Mouse (Mus musculus): ENCODE data around the gene Tfe3. TPM values are rescaled to one million over a fixed set of nuclear protein-coding genes. Genes with fewer than 3 reads are reported as not detected.
A peak's percentile ranks its signal among the peaks of the same experiment; 100 is the strongest.

The Tfe3 gene
- polyA plus RNA-seq, 1 experiment = 81.6 TPM

- H3K36me3 ChIP-seq (ENCODE audit: control insufficient read depth, insufficient read depth, low read length, poor library complexity, severe bottlenecking) = no peaks in the 10 kb centered on the region; the same call in 1 of the 2 replicates
- no peaks in the 10 kb centered on the region for H3K27me3 ChIP-seq (ENCODE audit: control insufficient read depth, insufficient read depth, low read length, poor library complexity, severe bottlenecking)
- H3K4me1 ChIP-seq (ENCODE audit: control insufficient read depth, insufficient read depth, low read length) = peaks cover under 1% of the 10 kb centered on the region
- peak overlapping the region; percentile 100 for H3K4me3 ChIP-seq (ENCODE audit: low read depth, low read length)
- peak overlapping the region; percentile 98 for H3K27ac ChIP-seq (ENCODE audit: insufficient read depth, low read length)
- no peak for TF ChIP-seq POLR2A (IDR thresholded peaks at IDR 0.05; ENCODE audit: insufficient read depth, low read length)
- TF ChIP-seq EP300 (IDR thresholded peaks at IDR 0.05; ENCODE audit: insufficient read depth, low read depth, low read length) = no peak
- TF ChIP-seq CTCF (IDR thresholded peaks at IDR 0.05; ENCODE audit: low read depth, low read length) = no peak
- H3K9ac ChIP-seq (ENCODE audit: low read depth, poor library complexity, severe bottlenecking) = peak overlapping the region; percentile 85
- H3K9me3 ChIP-seq (replicated peaks; ENCODE audit: control insufficient read depth, insufficient read depth, low read length, poor library complexity, severe bottlenecking) = no peaks in the 10 kb centered on the region
Observed at GRCm38 (mm10) chrX:7722691-7723090, 39.7 kb upstream of the Tfe3 start.

DNA sequence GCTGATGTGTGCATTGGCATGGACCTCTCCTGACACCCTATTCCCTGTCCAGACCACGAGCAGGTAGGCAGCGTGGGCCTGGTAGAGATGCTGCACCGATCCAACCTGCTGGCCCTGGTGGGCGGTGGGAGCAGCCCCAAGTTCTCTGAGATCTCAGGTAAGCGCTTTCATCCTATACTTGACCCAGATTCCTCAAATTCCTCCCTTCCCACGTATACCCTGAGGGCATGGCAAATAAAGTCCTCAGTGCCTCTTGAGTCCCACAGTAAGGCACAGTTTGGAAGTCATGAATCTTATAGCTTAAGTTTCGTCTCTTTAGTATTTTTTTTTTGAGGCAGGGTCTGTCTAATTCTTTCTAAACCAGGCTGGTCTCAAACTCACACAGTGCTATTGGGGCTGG, 38.2 kb upstream of the Tfe3 start:
- Histone ChIP-seq H3K4me3 (ENCODE audit: low read depth, low read length) (no peak overlapping the region), H3K9ac (ENCODE audit: low read depth, poor library complexity, severe bottlenecking) (no peak overlapping the region), H3K27me3 (ENCODE audit: control insufficient read depth, insufficient read depth, low read length, poor library complexity, severe bottlenecking) (no peaks in the 10 kb centered on the region), H3K27ac (ENCODE audit: insufficient read depth, low read length) (peak overlapping the region; percentile 98; the same call in 1 of the 2 replicates), H3K36me3 (ENCODE audit: control insufficient read depth, insufficient read depth, low read length, poor library complexity, severe bottlenecking) (no peaks in the 10 kb centered on the region; the same call in 1 of the 2 replicates), H3K9me3 (replicated peaks; ENCODE audit: control insufficient read depth, insufficient read depth, low read length, poor library complexity, severe bottlenecking) (no peaks in the 10 kb centered on the region), H3K4me1 (ENCODE audit: control insufficient read depth, insufficient read depth, low read length) (peaks cover 2% of the 10 kb centered on the region)
- TF ChIP-seq POLR2A (IDR thresholded peaks at IDR 0.05; ENCODE audit: insufficient read depth, low read length) (no peak), EP300 (IDR thresholded peaks at IDR 0.05; ENCODE audit: insufficient read depth, low read depth, low read length) (no peak), CTCF (IDR thresholded peaks at IDR 0.05; ENCODE audit: low read depth, low read length) (no peak)

GRCm38 (mm10) chrX:7725841-7726240, 36.5 kb upstream of the Tfe3 start:
- Histone ChIP-seq H3K36me3 (ENCODE audit: control insufficient read depth, insufficient read depth, low read length, poor library complexity, severe bottlenecking) (no peaks in the 10 kb centered on the region; the same call in 1 of the 2 replicates), H3K9me3 (replicated peaks; ENCODE audit: control insufficient read depth, insufficient read depth, low read length, poor library complexity, severe bottlenecking) (no peaks in the 10 kb centered on the region), H3K27ac (ENCODE audit: insufficient read depth, low read length) (no peak overlapping the region; the same call in 1 of the 2 replicates), H3K4me3 (ENCODE audit: low read depth, low read length) (0 out of 2 replicates have a peak overlapping the region, but pooled peaks have one; percentile 25), H3K27me3 (ENCODE audit: control insufficient read depth, insufficient read depth, low read length, poor library complexity, severe bottlenecking) (no peaks in the 10 kb centered on the region), H3K9ac (ENCODE audit: low read depth, poor library complexity, severe bottlenecking) (no peak overlapping the region), H3K4me1 (ENCODE audit: control insufficient read depth, insufficient read depth, low read length) (peaks cover 2% of the 10 kb centered on the region)
- TF ChIP-seq CTCF (IDR thresholded peaks at IDR 0.05; ENCODE audit: low read depth, low read length) (no peak), EP300 (IDR thresholded peaks at IDR 0.05; ENCODE audit: insufficient read depth, low read depth, low read length) (no peak), POLR2A (IDR thresholded peaks at IDR 0.05; ENCODE audit: insufficient read depth, low read length) (no peak)

GRCm38 (mm10) chrX:7727176-7727575, 35.2 kb upstream of the Tfe3 start:
- H3K4me1 ChIP-seq (ENCODE audit: control insufficient read depth, insufficient read depth, low read length) = peaks cover 2% of the 10 kb centered on the region
- TF ChIP-seq CTCF (IDR thresholded peaks at IDR 0.05; ENCODE audit: low read depth, low read length) = no peak
- TF ChIP-seq EP300 (IDR thresholded peaks at IDR 0.05; ENCODE audit: insufficient read depth, low read depth, low read length) = no peak
- TF ChIP-seq POLR2A (IDR thresholded peaks at IDR 0.05; ENCODE audit: insufficient read depth, low read length) = no peak
- no peaks in the 10 kb centered on the region for H3K27me3 ChIP-seq (ENCODE audit: control insufficient read depth, insufficient read depth, low read length, poor library complexity, severe bottlenecking)
- no peaks in the 10 kb centered on the region for H3K9me3 ChIP-seq (replicated peaks; ENCODE audit: control insufficient read depth, insufficient read depth, low read length, poor library complexity, severe bottlenecking)
- no peaks in the 10 kb centered on the region; the same call in 1 of the 2 replicates for H3K36me3 ChIP-seq (ENCODE audit: control insufficient read depth, insufficient read depth, low read length, poor library complexity, severe bottlenecking)
- no peak overlapping the region for H3K9ac ChIP-seq (ENCODE audit: low read depth, poor library complexity, severe bottlenecking)
- peak overlapping the region; percentile 20; the same call in 1 of the 2 replicates for H3K27ac ChIP-seq (ENCODE audit: insufficient read depth, low read length)
- H3K4me3 ChIP-seq (ENCODE audit: low read depth, low read length) = no peak overlapping the region

DNA sequence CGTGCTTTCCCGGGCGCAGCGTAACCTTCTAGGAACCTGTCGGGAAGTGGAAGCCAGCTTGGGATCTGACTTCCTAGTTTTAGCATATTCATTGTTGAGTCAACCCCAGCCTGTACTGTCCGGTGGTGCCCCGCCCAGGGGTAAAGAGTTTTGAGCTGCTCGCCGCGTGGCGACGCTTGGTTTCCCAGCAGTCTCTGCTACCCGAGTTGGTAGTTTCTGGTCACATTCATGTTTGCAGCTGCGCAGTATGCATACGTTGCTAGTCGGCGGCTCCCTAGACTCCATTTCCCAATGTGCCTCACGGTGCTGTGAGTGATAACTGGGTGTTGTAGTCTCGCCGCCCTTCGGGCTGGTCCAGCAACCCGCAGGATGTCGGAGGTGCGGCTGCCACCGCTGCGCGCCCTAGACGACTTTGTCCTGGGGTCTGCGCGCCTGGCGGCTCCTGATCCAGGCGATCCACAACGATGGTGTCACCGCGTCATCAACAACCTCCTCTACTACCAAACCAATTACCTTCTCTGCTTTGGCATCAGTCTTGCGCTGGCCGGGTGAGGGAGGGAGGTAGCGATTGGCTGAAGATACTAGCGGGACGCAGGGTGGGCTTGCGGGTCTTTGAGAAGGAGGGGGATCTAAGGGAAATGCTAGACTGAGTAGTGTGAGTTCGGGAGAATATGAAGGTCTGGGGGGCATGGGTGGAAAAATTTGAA, 34.0 kb upstream of the Tfe3 start, which contains the start of gene Praf2:
Gene Praf2 (plus strand): TSS at position 225 of the 707 bp plus-strand sequence.
- Histone ChIP-seq H3K9ac (ENCODE audit: low read depth, poor library complexity, severe bottlenecking) (peak within 1 kb of the TSS; percentile 62), H3K36me3 (ENCODE audit: control insufficient read depth, insufficient read depth, low read length, poor library complexity, severe bottlenecking) (no peaks in the 10 kb centered on the region; the same call in 1 of the 2 replicates), H3K9me3 (replicated peaks; ENCODE audit: control insufficient read depth, insufficient read depth, low read length, poor library complexity, severe bottlenecking) (no peaks in the 10 kb centered on the region), H3K4me3 (ENCODE audit: low read depth, low read length) (peak within 1 kb of the TSS; percentile 92), H3K27me3 (ENCODE audit: control insufficient read depth, insufficient read depth, low read length, poor library complexity, severe bottlenecking) (no peaks in the 10 kb centered on the region), H3K27ac (ENCODE audit: insufficient read depth, low read length) (peak within 1 kb of the TSS; percentile 89), H3K4me1 (ENCODE audit: control insufficient read depth, insufficient read depth, low read length) (peaks cover 2% of the 10 kb centered on the region)
- no peak for TF ChIP-seq POLR2A (IDR thresholded peaks at IDR 0.05; ENCODE audit: insufficient read depth, low read length)

- Histone ChIP-seq H3K27ac (ENCODE audit: insufficient read depth, low read length) (peak overlapping the region; percentile 59; the same call in 1 of the 2 replicates), H3K4me3 (ENCODE audit: low read depth, low read length) (peak overlapping the region; percentile 92), H3K9me3 (replicated peaks; ENCODE audit: control insufficient read depth, insufficient read depth, low read length, poor library complexity, severe bottlenecking) (no peaks in the 10 kb centered on the region), H3K36me3 (ENCODE audit: control insufficient read depth, insufficient read depth, low read length, poor library complexity, severe bottlenecking) (no peaks in the 10 kb centered on the region; the same call in 1 of the 2 replicates), H3K4me1 (ENCODE audit: control insufficient read depth, insufficient read depth, low read length) (peaks cover 2% of the 10 kb centered on the region), H3K27me3 (ENCODE audit: control insufficient read depth, insufficient read depth, low read length, poor library complexity, severe bottlenecking) (no peaks in the 10 kb centered on the region), H3K9ac (ENCODE audit: low read depth, poor library complexity, severe bottlenecking) (peak overlapping the region; percentile 62)
- TF ChIP-seq POLR2A (IDR thresholded peaks at IDR 0.05; ENCODE audit: insufficient read depth, low read length) (no peak), EP300 (IDR thresholded peaks at IDR 0.05; ENCODE audit: insufficient read depth, low read depth, low read length) (no peak), CTCF (IDR thresholded peaks at IDR 0.05; ENCODE audit: low read depth, low read length) (no peak)
Observed at GRCm38 (mm10) chrX:7728922-7729265, 33.5 kb upstream of the Tfe3 start.

All from ES-Bruce4 (cell line).